Mouse (Mus musculus) cortical plate, adult 2 months (tissue): Measurements from ENCODE around the gene Plbd2. TPM values are rescaled to one million over a fixed set of nuclear protein-coding genes. Genes with fewer than 3 reads are reported as not detected.
"Not testable (repeated sequence)": the region's sequence is repeated elsewhere in the genome, so short reads cannot be mapped to it uniquely, and the experiment has no call there.

Experiments used
- H3K27ac ChIP-seq: fragments of 200-500 bp; 2 replicates; pipeline ENCODE4 v1.5.1; 2012; ENCODE audit warnings: low read length, control low read depth, inconsistent platforms; ENCODE audit not compliant: insufficient read depth
- H3K4me1 ChIP-seq: fragments of 200-500 bp; 2 replicates; pipeline ENCODE4 v1.6.1; 2011; ENCODE audit warnings: low read length; ENCODE audit not compliant: control insufficient read depth, insufficient read depth
- H3K4me3 ChIP-seq: fragments of 200-500 bp; 2 replicates; pipeline ENCODE4 v1.5.1; 2011; ENCODE audit warnings: mild to moderate bottlenecking, low read length, control low read depth; ENCODE audit not compliant: insufficient read depth
- CTCF ChIP-seq: fragments of 200-500 bp; IDR thresholded peaks from 2 replicates; pipeline ENCODE4 v1.5.1; 2011; ENCODE audit warnings: mild to moderate bottlenecking, control low read depth, low read length; ENCODE audit not compliant: insufficient read depth; ENCODE audit errors: extremely low read depth
- POLR2A ChIP-seq: fragments of 200-500 bp; IDR thresholded peaks from 2 replicates; pipeline ENCODE4 v1.6.1; 2011; ENCODE audit warnings: mild to moderate bottlenecking, low read length, control low read depth; ENCODE audit not compliant: insufficient read depth; ENCODE audit errors: extremely low read depth
- polyA plus RNA-seq: library from polyadenylated mRNA; depleted of rRNA; stranded (reverse); fragments of >200 nt; gene quantifications from 2 replicates; pipeline ENCODE4 v1.2.3, GENCODE M21; 2012

Plbd2 gene
- polyA plus RNA-seq, 1 experiment = 53.3 TPM

- no peak for TF ChIP-seq POLR2A
- TF ChIP-seq CTCF = no peak
- no peak overlapping the region for H3K27ac ChIP-seq
- peak overlapping the region; percentile 50; the same call in 1 of the 2 replicates for H3K4me3 ChIP-seq
- no peaks in the 10 kb centered on the region for H3K4me1 ChIP-seq
Observed at GRCm38 (mm10) chr5:120511643-120512220, 8.3 kb upstream of the Plbd2 start.

GRCm38 (mm10) chr5:120510982-120511642 lies 7.7 kb upstream of the Plbd2 start, which contains the start of gene Slc8b1:
TSS of gene Slc8b1 (plus strand) at chr5:120511168.
- TF ChIP-seq POLR2A (no peak), CTCF (no peak)
- Histone ChIP-seq H3K4me1 (no peaks in the 10 kb centered on the region), H3K4me3 (peak within 1 kb of the TSS; percentile 50), H3K27ac (no peak within 1 kb of the TSS)

GRCm38 (mm10) chr5:120507311-120507710 lies 3.9 kb upstream of the Plbd2 start:
- Histone ChIP-seq H3K27ac (no peak overlapping the region), H3K4me3 (no peak overlapping the region), H3K4me1 (no peaks in the 10 kb centered on the region)
- TF ChIP-seq POLR2A (no peak), CTCF (no peak)

- no peak for TF ChIP-seq POLR2A
- no peak for TF ChIP-seq CTCF
- no peaks in the 10 kb centered on the region for H3K4me1 ChIP-seq
- H3K27ac ChIP-seq = no peak overlapping the region
- H3K4me3 ChIP-seq = no peak overlapping the region
Observed at GRCm38 (mm10) chr5:120506490-120506889, 3.1 kb upstream of the Plbd2 start.

- H3K4me1 ChIP-seq = no peaks in the 10 kb centered on the region
- H3K4me3 ChIP-seq = no peak overlapping the region
- TF ChIP-seq CTCF (no peak), POLR2A (no peak)
- H3K27ac ChIP-seq = no peak overlapping the region
Observed at GRCm38 (mm10) chr5:120505781-120506180, 2.4 kb upstream of the Plbd2 start.

- no peak overlapping the region for H3K27ac ChIP-seq
- H3K4me3 ChIP-seq = no peak overlapping the region
- TF ChIP-seq POLR2A (no peak), CTCF (peak; percentile 76)
- no peaks in the 10 kb centered on the region for H3K4me1 ChIP-seq
Observed at GRCm38 (mm10) chr5:120505368-120505767, 1.9 kb upstream of the Plbd2 start.

GRCm38 (mm10) chr5:120502675-120503143 lies 716 bp downstream of the Plbd2 start:
- Histone ChIP-seq H3K4me3 (peak overlapping the region; percentile 73), H3K27ac (peak overlapping the region; percentile 59), H3K4me1 (no peaks in the 10 kb centered on the region)
- TF ChIP-seq CTCF (no peak), POLR2A (no peak)

GRCm38 (mm10) chr5:120502147-120502621 lies 1.2 kb downstream of the Plbd2 start:
- no peaks in the 10 kb centered on the region for H3K4me1 ChIP-seq
- peak overlapping the region; percentile 73 for H3K4me3 ChIP-seq
- 0 out of 2 replicates have a peak overlapping the region, but pooled peaks have one; percentile 59 for H3K27ac ChIP-seq
- TF ChIP-seq CTCF = no peak
- no peak for TF ChIP-seq POLR2A

- not testable (repeated sequence) for H3K27ac ChIP-seq, H3K4me3 ChIP-seq, H3K4me1 ChIP-seq
Observed at GRCm38 (mm10) chr5:120500609-120501008, 2.8 kb downstream of the Plbd2 start.

GRCm38 (mm10) chr5:120499202-120499601 lies 4.2 kb downstream of the Plbd2 start:
- Histone ChIP-seq H3K4me3 (no peak overlapping the region), H3K4me1 (peaks cover 3% of the 10 kb centered on the region; the same call in 1 of the 2 replicates), H3K27ac (no peak overlapping the region)
- TF ChIP-seq POLR2A (no peak), CTCF (no peak)
